Mouse (Mus musculus) liver, postnatal 0 days (tissue): ENCODE measurements around the gene 2610507B11Rik.

Experiments used
- CTCF ChIP-seq: sonication (generic); IDR thresholded peaks from 2 replicates; pipeline ENCODE4 v1.5.1; 2016; ENCODE audit warnings: antibody characterized with exemption, low read depth
- EP300 ChIP-seq: IDR thresholded peaks from 2 replicates; pipeline ENCODE4 v1.6.1; 2016; ENCODE audit warnings: antibody characterized with exemption, low read depth, mild to moderate bottlenecking

DNA sequence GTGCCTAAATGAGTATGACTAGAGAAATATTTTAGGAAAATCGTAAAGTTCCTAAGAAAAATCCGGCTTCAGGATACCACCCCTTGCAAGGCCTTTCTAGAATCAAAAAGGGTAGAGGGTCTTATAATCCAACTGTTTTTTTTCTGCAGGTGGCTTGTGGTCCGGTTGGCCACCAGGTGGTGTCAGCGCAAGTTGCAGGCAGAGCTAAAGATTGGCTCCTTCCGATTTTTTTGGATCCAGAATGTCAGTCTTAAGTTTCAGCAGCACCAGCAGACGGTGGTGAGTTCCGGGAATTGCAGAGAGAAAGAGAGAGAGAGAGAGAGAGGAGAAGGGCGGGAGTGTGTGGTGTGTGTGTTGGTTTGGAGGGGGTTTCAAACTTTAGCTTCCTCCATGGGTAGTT is 998 bp downstream of the 2610507B11Rik start:
- TF ChIP-seq CTCF (peak; percentile 76), EP300 (no peak)
